Mouse (Mus musculus) heart, embryonic 13.5 days (tissue): ENCODE measurements at regions not wholly inside any gene's neighbourhood (a gene's known extent, or its start where the extent isn't known, plus 50 kb on each side); places are given as distances from the start of the nearest gene placed in this dataset.

Experiments used
- ATAC-seq: fragments of 200-750 bp; cut with Nextera tagmentation; 2 replicates; pipeline ENCODE4 v1.8.0; 2017; ENCODE audit warnings: moderate TSS enrichment; ENCODE audit not compliant: insufficient number of reproducible peaks, low FRiP score, low TSS enrichment; ENCODE audit errors: extremely low read depth
- H3K27ac ChIP-seq: fragments of 300-500 bp; sonication (generic); replicated peaks from 2 replicates; pipeline ENCODE4 v1.5.1; 2015; ENCODE audit warnings: moderate library complexity, mild to moderate bottlenecking, inconsistent platforms
- H3K27me3 ChIP-seq: fragments of 300-500 bp; sonication (generic); replicated peaks from 2 replicates; pipeline ENCODE4 v1.6.1; 2015; ENCODE audit warnings: mild to moderate bottlenecking, inconsistent platforms
- H3K36me3 ChIP-seq: fragments of 300-500 bp; sonication (generic); 2 replicates; pipeline ENCODE4 v1.6.1; 2015; ENCODE audit warnings: mild to moderate bottlenecking, inconsistent platforms
- H3K4me1 ChIP-seq: fragments of 300-500 bp; sonication (generic); 2 replicates; pipeline ENCODE4 v1.6.1; 2015; ENCODE audit warnings: inconsistent platforms
- H3K4me2 ChIP-seq: fragments of 300-500 bp; sonication (generic); 2 replicates; pipeline ENCODE4 v1.6.1; 2015; ENCODE audit warnings: inconsistent platforms, mild to moderate bottlenecking, moderate library complexity
- H3K4me3 ChIP-seq: fragments of 300-500 bp; sonication (generic); 2 replicates; pipeline ENCODE4 v1.5.1; 2015; ENCODE audit warnings: moderate library complexity, mild to moderate bottlenecking, inconsistent platforms
- H3K9ac ChIP-seq: fragments of 300-500 bp; sonication (generic); 2 replicates; pipeline ENCODE4 v1.6.1; 2015; ENCODE audit warnings: inconsistent platforms, mild to moderate bottlenecking, moderate library complexity
- H3K9me3 ChIP-seq: fragments of 300-500 bp; sonication (generic); 2 replicates; pipeline ENCODE4 v1.6.1; 2016; ENCODE audit warnings: inconsistent platforms
- WGBS: fragments of 180-500 bp; shearing (Covaris S2); methylation state at CpG from one replicate; pipeline ENCODE4 v1.1.7; 2015; ENCODE audit warnings: mixed read lengths; 5-methylcytosine and 5-hydroxymethylcytosine counted together

DNA sequence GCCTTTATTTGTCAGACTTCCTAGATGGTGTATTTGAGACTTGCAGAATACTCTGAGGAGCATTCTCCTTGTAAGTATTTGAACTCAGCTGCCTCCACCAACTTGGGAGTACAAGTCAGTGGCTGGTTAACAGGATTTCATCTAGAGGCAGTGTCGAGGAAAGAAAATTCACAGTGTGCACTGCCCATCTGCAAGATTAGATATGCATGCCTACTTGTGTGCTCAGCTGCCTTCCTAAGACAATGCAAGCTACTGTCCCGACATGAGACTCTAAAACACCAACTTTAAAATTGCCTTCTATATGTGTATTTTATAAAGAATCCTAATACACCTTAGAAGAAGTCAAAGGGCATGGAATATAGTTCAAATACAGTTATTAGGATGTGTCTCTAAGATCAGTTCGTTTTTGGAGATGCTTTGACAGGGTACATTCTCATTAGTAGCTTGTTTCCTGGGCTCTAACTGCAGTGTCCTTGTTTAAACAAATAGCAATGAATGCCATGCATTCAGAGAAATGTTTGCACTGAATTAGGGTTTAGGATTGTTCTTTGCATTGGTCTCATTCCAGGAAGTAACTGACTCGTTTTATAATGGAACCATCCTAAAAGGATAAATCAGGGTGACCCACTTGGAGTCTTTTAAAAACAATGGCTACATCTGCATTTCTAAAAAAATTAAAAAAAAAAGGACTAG, 2687.1 kb upstream of the Gm7489 start:
- Histone ChIP-seq H3K9me3 (no peaks in the 10 kb centered on the region), H3K27me3 (no peaks in the 10 kb centered on the region), H3K4me2 (no peak overlapping the region), H3K36me3 (no peaks in the 10 kb centered on the region), H3K27ac (no peak overlapping the region), H3K4me1 (no peaks in the 10 kb centered on the region), H3K4me3 (no peak overlapping the region), H3K9ac (no peak overlapping the region)
- 30% methylated on average over 4 of the region's 4 CpGs for WGBS
- no peak for ATAC-seq

DNA sequence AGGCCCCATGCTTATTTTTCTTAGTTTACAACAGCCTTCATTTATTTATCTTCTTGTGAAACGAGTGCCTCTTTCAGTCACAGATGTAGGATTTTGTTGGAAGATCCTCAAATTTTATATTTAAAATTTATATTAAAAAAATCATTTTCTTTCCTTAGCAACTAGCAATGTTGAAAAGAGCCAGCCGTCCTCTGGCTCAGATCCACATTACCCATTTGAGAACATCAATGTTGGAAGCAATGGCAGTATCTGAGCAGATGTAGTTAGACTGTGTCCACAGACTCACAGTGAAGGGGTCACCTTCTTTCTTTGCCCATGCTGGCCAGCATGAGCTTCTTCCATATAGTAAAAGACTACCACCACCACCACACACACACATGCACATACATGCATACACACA, 2681.4 kb upstream of the Gm7489 start:
- no peaks in the 10 kb centered on the region for H3K36me3 ChIP-seq
- no peak overlapping the region for H3K4me3 ChIP-seq
- H3K27ac ChIP-seq: no peak overlapping the region
- WGBS: 76% methylated on average over 2 of the region's 2 CpGs
- no peak overlapping the region for H3K9ac ChIP-seq
- H3K9me3 ChIP-seq: no peaks in the 10 kb centered on the region
- no peak overlapping the region for H3K4me2 ChIP-seq
- H3K4me1 ChIP-seq: no peaks in the 10 kb centered on the region
- ATAC-seq: no peak
- no peaks in the 10 kb centered on the region for H3K27me3 ChIP-seq

DNA sequence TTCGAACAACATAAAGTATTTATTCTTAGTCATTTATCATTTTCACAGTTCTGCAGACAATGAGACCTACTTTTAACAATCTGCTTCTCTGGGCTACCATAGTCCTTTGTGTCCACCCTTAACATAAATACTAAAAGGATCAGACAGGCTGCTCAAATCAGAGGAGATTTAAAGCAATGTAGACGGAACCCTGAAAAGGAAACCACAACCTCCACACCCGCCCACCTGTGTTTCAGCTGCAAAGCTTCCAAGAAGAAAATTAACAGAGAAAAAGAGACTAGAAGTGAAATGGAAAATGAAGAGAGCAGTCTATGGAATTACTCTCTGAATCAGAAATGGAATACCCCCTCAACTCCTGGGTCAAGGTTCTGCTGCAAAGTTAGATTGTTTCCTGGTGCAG, 2678.7 kb upstream of the Gm7489 start:
- Histone ChIP-seq H3K4me2 (no peak overlapping the region), H3K4me3 (no peak overlapping the region), H3K9ac (no peak overlapping the region), H3K36me3 (no peaks in the 10 kb centered on the region), H3K9me3 (no peaks in the 10 kb centered on the region), H3K4me1 (no peaks in the 10 kb centered on the region), H3K27ac (no peak overlapping the region), H3K27me3 (no peaks in the 10 kb centered on the region)
- no peak for ATAC-seq
- WGBS: 57% methylated on average over 3 of the region's 3 CpGs

DNA sequence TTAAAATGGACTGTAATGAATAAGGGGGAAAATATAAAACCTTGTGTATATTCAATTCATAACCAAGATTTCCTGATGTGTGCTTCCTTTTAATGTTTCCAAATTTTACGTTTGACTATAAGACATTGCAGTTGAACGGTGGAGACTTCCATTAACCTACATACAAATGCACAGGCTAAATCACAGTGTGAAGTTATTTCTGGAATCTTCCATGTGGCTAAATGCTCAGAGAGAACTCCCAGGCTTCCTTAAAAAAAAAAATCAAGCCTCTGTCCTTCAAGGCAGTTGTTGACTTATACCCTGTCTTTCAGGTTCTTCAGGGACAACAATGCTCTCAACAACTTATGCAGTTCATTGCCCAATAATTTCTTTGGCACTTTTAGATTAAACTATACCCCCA, 2677.9 kb upstream of the Gm7489 start:
- H3K4me3 ChIP-seq: no peak overlapping the region
- no peak overlapping the region for H3K4me2 ChIP-seq
- WGBS: 76% methylated on average over 2 of the region's 2 CpGs
- H3K4me1 ChIP-seq: no peaks in the 10 kb centered on the region
- no peak overlapping the region for H3K27ac ChIP-seq
- H3K27me3 ChIP-seq: no peaks in the 10 kb centered on the region
- no peaks in the 10 kb centered on the region for H3K36me3 ChIP-seq
- H3K9me3 ChIP-seq: no peaks in the 10 kb centered on the region
- H3K9ac ChIP-seq: no peak overlapping the region
- no peak for ATAC-seq

DNA sequence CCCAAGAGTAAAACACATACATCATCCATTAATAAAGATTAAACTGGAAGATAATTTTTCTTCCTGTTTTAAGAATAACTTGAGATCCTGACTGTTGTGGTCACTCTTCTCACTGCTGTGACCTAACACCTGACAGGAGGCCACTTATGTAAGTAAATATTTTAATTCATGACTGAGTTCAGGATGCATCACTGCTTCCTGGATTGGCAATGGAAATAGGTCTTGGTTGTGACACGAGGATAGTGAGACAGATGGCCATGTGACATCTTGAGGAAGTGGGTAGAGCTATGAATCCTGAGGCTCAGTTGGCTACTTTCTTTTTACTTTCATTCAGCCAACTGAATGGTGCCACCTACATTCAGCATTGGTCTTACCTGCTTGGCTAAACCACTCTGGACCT, 2649.8 kb upstream of the Gm7489 start:
- Histone ChIP-seq H3K27ac (no peak overlapping the region), H3K9me3 (no peaks in the 10 kb centered on the region; the same call in 1 of the 2 replicates), H3K36me3 (no peaks in the 10 kb centered on the region), H3K4me1 (no peaks in the 10 kb centered on the region), H3K4me3 (no peak overlapping the region), H3K9ac (no peak overlapping the region), H3K27me3 (no peaks in the 10 kb centered on the region), H3K4me2 (no peak overlapping the region)
- ATAC-seq: no peak
- 52% methylated on average over 1 of the region's 1 CpGs for WGBS

DNA sequence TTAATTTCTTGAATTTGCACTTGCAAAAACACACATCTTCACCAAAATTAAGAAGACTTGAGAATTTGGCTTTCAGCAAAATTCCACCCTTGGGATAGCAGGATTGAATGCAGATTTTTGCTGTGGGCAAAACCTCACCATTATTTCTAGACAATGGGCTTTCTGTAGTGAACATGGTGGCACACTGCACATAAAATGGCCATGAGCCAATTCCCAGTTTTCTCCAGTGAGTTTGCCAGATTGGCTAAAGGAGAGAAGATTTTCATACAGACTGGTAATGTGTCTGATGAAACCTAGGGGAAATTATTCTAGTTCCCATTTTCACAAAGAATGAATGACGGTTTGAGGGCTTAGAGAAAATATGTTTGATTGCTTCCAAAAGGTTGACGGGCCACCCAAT, 2640.1 kb upstream of the Gm7489 start:
- 78% methylated on average over 2 of the region's 2 CpGs for WGBS
- Histone ChIP-seq H3K4me2 (no peak overlapping the region), H3K9ac (no peak overlapping the region)

DNA sequence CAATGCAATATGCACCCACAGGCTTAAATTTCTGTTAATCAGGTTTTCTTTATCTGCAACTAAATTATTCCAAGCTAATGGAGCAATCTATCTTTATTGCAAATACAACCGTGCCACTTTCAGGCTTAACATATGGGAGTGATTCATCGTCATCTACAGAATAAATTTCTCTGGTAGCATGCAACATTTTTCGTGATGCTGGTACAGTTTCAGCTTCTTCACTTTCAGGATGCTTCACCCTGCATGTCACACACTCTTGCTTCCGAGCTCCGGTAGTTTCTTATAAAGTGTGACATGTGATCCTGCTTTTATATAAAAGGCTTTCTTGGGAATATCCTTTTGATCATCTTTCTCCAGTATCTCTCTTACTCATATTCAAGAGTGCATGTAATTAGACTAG, 2637.4 kb upstream of the Gm7489 start:
- Histone ChIP-seq H3K9me3 (no peaks in the 10 kb centered on the region), H3K4me1 (no peaks in the 10 kb centered on the region), H3K4me3 (no peak overlapping the region), H3K27me3 (no peaks in the 10 kb centered on the region), H3K27ac (no peak overlapping the region), H3K9ac (no peak overlapping the region), H3K4me2 (no peak overlapping the region), H3K36me3 (no peaks in the 10 kb centered on the region)
- WGBS: 79% methylated on average over 5 of the region's 5 CpGs
- ATAC-seq: no peak

More for the DNA sequence above, 2640.1 kb upstream of the Gm7489 start:
- no peak for ATAC-seq
- H3K4me3 ChIP-seq: no peak overlapping the region
- no peaks in the 10 kb centered on the region for H3K36me3 ChIP-seq
- H3K27me3 ChIP-seq: no peaks in the 10 kb centered on the region
- H3K9me3 ChIP-seq: no peaks in the 10 kb centered on the region
- H3K4me1 ChIP-seq: no peaks in the 10 kb centered on the region
- H3K27ac ChIP-seq: no peak overlapping the region

DNA sequence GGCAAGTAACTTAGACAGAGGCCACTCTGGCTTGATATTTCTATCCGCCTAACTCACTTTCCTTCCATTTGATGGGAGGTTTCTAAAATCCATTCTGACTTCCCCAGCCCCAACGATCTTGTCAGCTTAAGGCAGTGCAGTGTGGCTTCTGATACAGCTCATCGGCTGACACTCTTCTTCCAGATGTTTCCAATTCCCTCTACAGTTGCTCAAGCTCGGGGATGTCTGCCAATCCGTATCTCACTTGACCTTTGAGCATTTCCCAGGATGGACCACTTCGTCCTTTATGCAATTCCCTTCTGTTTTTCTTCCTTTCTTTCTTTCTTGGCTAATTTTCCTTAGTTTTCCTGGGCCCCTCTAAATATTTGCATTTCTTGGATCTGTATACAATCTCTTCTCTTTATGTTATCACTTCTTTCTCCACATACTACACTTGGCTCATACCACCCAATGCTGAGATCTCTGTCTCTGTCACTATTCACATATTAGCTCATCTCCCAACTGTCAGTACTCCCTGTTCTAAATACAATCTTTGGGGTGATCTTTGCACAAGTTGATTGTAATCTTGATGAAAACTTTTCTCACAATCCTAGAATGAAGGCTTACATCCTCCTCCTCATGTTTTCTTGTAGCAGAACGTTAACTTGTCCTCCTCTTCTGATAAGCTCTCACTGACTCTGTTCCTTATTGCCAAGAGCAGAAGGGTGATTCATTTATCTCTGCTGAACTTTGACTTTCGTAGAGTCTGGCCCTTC, 2636.5 kb upstream of the Gm7489 start:
- 50% methylated on average over 8 of the region's 8 CpGs for WGBS
- Histone ChIP-seq H3K9me3 (no peaks in the 10 kb centered on the region), H3K4me3 (no peak overlapping the region), H3K27ac (no peak overlapping the region), H3K4me1 (no peaks in the 10 kb centered on the region), H3K36me3 (no peaks in the 10 kb centered on the region), H3K4me2 (no peak overlapping the region), H3K27me3 (no peaks in the 10 kb centered on the region), H3K9ac (no peak overlapping the region)
- no peak for ATAC-seq

DNA sequence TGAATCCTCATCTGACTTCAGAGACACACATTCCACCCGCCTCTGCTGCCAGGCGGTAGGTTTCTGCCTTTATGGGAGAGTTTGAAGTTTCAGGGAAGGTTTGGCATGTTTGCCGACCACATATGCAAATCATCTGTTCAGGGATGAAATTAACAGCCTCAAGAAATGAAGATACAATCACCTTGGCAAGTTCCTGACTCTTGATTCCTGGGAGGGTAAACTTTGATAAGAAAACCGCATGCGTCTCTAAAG, 2636.0 kb upstream of the Gm7489 start:
- WGBS: 63% methylated on average over 5 of the region's 5 CpGs
- no peak overlapping the region for H3K4me2 ChIP-seq
- no peak for ATAC-seq
- H3K9ac ChIP-seq: no peak overlapping the region
- H3K4me3 ChIP-seq: no peak overlapping the region
- H3K36me3 ChIP-seq: no peaks in the 10 kb centered on the region
- no peaks in the 10 kb centered on the region for H3K27me3 ChIP-seq
- no peak overlapping the region for H3K27ac ChIP-seq
- no peaks in the 10 kb centered on the region for H3K9me3 ChIP-seq
- no peaks in the 10 kb centered on the region for H3K4me1 ChIP-seq

DNA sequence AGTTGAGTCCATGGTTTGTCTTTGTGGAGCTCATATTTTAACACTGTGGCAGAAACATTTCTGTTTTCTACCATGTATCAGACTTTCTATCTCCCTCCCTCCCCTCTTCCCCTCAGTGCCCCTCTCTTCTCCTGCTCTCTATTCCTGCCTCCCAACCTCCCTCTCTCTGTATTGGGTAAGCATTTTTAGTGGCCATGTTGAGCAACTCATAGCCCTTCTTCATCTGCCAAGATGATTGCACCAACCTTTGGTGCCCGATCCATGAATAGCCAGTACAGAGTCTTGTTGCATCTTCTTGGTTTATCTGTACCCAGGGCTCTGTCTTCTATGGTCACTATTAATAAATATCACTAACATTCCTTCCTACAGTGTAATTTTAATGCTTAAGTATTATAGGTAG, 2630.6 kb upstream of the Gm7489 start:
- WGBS: 91% methylated on average over 1 of the region's 1 CpGs

DNA sequence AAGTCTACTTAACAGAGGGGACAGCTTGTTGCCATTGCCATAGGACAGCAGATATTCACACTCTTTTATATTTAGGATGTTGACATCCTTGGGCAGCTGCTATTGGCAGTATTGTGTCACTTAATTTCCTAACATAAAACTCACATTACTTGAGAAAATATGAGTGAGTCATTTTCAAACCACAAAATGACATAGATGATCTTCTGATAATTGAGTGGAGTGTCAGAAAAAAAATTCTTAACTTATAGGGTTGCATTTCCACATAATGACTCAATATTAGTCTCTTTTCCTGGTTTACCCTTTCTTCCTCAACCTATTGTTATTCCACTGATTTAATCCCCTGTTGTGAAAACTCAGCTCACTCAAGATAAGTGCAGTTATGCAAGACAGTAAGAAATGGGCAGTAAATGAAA, 2629.5 kb upstream of the Gm7489 start:
- Histone ChIP-seq H3K4me1 (no peaks in the 10 kb centered on the region), H3K4me2 (no peak overlapping the region), H3K27ac (no peak overlapping the region), H3K9me3 (no peaks in the 10 kb centered on the region), H3K9ac (no peak overlapping the region), H3K4me3 (no peak overlapping the region), H3K27me3 (no peaks in the 10 kb centered on the region), H3K36me3 (no peaks in the 10 kb centered on the region)
- ATAC-seq: no peak

More for the DNA sequence above, 2630.6 kb upstream of the Gm7489 start:
- Histone ChIP-seq H3K4me3 (no peak overlapping the region), H3K36me3 (no peaks in the 10 kb centered on the region), H3K4me1 (no peaks in the 10 kb centered on the region), H3K9me3 (no peaks in the 10 kb centered on the region), H3K27me3 (no peaks in the 10 kb centered on the region), H3K9ac (no peak overlapping the region), H3K4me2 (no peak overlapping the region), H3K27ac (no peak overlapping the region)
- no peak for ATAC-seq

DNA sequence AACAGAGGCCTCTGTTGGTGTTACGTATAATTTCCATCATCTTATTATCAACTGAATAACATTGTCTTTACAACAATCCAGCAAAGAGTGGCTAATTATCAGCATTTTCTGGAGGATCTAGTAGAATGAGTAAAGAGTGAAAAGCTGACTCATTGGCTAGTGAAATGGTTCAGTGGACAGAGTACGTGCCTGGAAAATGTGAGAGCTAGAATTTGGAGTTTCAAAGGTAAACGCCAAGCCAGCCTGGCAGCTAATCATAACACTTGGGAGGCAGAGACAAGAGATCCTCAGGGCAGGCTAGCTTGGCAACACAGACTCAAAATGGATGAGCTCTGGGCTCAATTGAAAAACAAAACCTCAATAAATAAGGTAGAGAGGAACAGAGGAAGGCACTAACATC, 2628.0 kb upstream of the Gm7489 start:
- Histone ChIP-seq H3K4me1 (no peaks in the 10 kb centered on the region), H3K9ac (no peak overlapping the region), H3K27ac (no peak overlapping the region), H3K4me2 (no peak overlapping the region), H3K36me3 (no peaks in the 10 kb centered on the region), H3K9me3 (no peaks in the 10 kb centered on the region), H3K4me3 (no peak overlapping the region), H3K27me3 (no peaks in the 10 kb centered on the region)
- 78% methylated on average over 3 of the region's 3 CpGs for WGBS
- no peak for ATAC-seq
